Mouse (Mus musculus) ES-Bruce4 (cell line): ENCODE measurements at regions not wholly inside any gene's neighbourhood (a gene's known extent, or its start where the extent isn't known, plus 50 kb on each side); places are given as distances from the start of the nearest gene placed in this dataset.
"Not testable (repeated sequence)": the region's sequence is repeated elsewhere in the genome, so short reads cannot be mapped to it uniquely, and the experiment has no call there.

ENCODE experiments used
- CTCF ChIP-seq: IDR thresholded peaks from one replicate; pipeline ENCODE4 v1.8.1; 2011; ENCODE audit warnings: low read depth, low read length
- POLR2A ChIP-seq: IDR thresholded peaks from one replicate; pipeline ENCODE4 v1.8.1; 2011; ENCODE audit warnings: low read length; ENCODE audit not compliant: insufficient read depth

DNA sequence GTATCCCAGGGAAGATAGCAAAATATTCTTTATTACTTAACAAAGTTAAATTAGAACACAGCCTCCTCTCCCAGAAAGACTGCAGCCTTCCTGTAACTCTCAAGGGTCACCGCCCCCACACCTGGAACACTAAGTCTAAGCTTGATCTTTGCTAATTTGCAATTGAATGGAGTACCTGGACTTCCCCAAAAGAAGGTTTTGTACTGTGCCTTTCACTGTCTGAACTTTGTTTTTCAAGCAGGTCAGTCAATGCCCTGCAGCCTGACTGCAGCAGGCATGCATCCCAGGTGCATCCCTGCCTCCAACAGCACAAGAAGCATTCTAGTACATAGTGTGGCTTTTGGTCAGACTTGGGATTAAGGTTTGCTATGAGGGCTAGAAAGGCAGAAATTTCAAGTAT, 67.2 kb upstream of the Nkain2 start:
- not testable (repeated sequence) for TF ChIP-seq POLR2A, CTCF
